Comparison of ENCODE assay signal across 9 mouse cellular contexts in the genomic region with DNA sequence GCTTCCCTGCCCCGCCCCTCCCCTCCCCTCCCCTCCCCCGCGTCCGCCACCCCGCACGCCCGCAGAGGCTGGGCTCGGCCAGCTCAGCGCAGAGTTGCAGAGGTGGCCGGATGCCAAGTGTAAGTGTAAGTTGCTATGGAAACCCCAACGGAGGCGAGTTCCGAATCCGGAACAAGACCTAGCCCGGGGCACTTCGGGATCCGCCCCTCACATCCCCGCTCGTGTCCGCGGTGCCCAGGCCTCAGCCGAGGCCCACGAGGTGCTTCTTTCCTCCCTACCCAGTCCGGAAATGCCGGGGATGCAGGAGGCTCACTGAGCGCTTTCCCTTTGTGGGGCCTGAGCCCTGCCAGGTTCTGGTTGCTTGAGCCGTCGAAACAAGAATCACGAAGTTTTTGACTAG. TPM values are rescaled to one million over a fixed set of nuclear protein-coding genes. Genes with fewer than 3 reads are reported as not detected.
DNase-seq lines count a peak whose midpoint lies in the region; ATAC-seq and TF ChIP-seq lines count a peak whose summit lies in the region.
"Had no signal": no experiment of that assay in that cellular context is flagged by ENCODE, and none has a peak within 500 bp of the region (broad histone marks: within the 10 kb centered on the region; RNA-seq: fewer than 3 reads in every experiment).

No protein-coding gene starts in this region.

- no peak overlapping the region; the same call in 1 of the 2 replicates for H3K27ac ChIP-seq in bone marrow, adult 2 months (ENCODE audit: control insufficient read depth, insufficient read depth, low read depth, low read length, poor library complexity)
- H3K27ac ChIP-seq in forebrain, embryonic 16.5 days (ENCODE audit: low read length) = no peak overlapping the region
- no peak overlapping the region for H3K27ac ChIP-seq in hindbrain, embryonic 11.5 days (ENCODE audit: low read depth, low read length)

- H3K9me3 ChIP-seq in forebrain, embryonic 16.5 days (ENCODE audit: control insufficient read depth, low read length) = no peaks in the 10 kb centered on the region
- H3K9me3 ChIP-seq in hindbrain, embryonic 11.5 days (ENCODE audit: control insufficient read depth, low read length) = no peaks in the 10 kb centered on the region
- H3K9me3 ChIP-seq in megakaryocyte, embryonic 14.5 days = no peaks in the 10 kb centered on the region

- no peaks in the 10 kb centered on the region; the same call in 1 of the 2 replicates for H3K4me1 ChIP-seq in bone marrow, adult 2 months (ENCODE audit: control insufficient read depth, insufficient read depth, low read length)
- H3K4me1 ChIP-seq in forebrain, embryonic 16.5 days (replicated peaks; ENCODE audit: control insufficient read depth, insufficient read depth, low read length) = peaks cover 22% of the 10 kb centered on the region
- peaks cover 8% of the 10 kb centered on the region for H3K4me1 ChIP-seq in hindbrain, embryonic 11.5 days (replicated peaks; ENCODE audit: control insufficient read depth, insufficient read depth, low read length)
- peaks cover 20% of the 10 kb centered on the region for H3K4me1 ChIP-seq in megakaryocyte, embryonic 14.5 days

- H3K4me3 ChIP-seq in bone marrow, adult 2 months (replicated peaks; ENCODE audit: control insufficient read depth, low read depth, low read length) = peak overlapping the region; percentile 28
- peak overlapping the region; percentile 37 for H3K4me3 ChIP-seq in forebrain, embryonic 16.5 days (replicated peaks; ENCODE audit: low read length)
- peak overlapping the region; percentile 30 for H3K4me3 ChIP-seq in hindbrain, embryonic 11.5 days (ENCODE audit: low read depth, low read length)
- peak overlapping the region; percentile 74 for H3K4me3 ChIP-seq in megakaryocyte, embryonic 14.5 days (replicated peaks)

- TF ChIP-seq POLR2A in bone marrow, adult 2 months (IDR thresholded peaks at IDR 0.05; ENCODE audit: borderline replicate concordance, control insufficient read depth, low read depth, low read length) = no peak

- ATAC-seq in forebrain, embryonic 16.5 days = no peak
- peak; percentile 10; the same call in 1 of the 2 replicates for ATAC-seq in hindbrain, embryonic 11.5 days (ENCODE audit: low FRiP score)

- WGBS in bone marrow, adult 2 months = 3% methylated on average over 28 of the region's 29 CpGs
- 3% methylated on average over 25 of the region's 29 CpGs for WGBS in forebrain, embryonic 16.5 days
- WGBS in hindbrain, embryonic 11.5 days = 0% methylated on average over 18 of the region's 29 CpGs

- TF ChIP-seq CTCF in bone marrow, adult 2 months (IDR thresholded peaks at IDR 0.05; ENCODE audit: control insufficient read depth, insufficient read depth, low read length) = no peak

- peak; percentile 41 for DNase-seq in layer of hippocampus, adult 11-12 months (ENCODE audit: low spot score)
- DNase-seq in layer of hippocampus, postnatal 25 days (ENCODE audit: extremely low spot score in 1 of 2, low spot score in 1 of 2) = no peak
- peak; percentile 62 for DNase-seq in hindbrain, embryonic 11.5 days (ENCODE audit: low spot score)
- DNase-seq in left cerebral cortex, postnatal 4 days = peak; percentile 46
- peak; percentile 67 to 69 for DNase-seq in spleen, postnatal 36 days (ENCODE audit: low spot score in 2 of 2)

- H3K27me3 ChIP-seq in forebrain, embryonic 16.5 days (replicated peaks; ENCODE audit: control insufficient read depth, insufficient read depth, low read length) = peaks cover 16% of the 10 kb centered on the region
- H3K27me3 ChIP-seq in hindbrain, embryonic 11.5 days (ENCODE audit: control insufficient read depth, insufficient read depth, low read length) = peaks cover 27% of the 10 kb centered on the region
- peaks cover 31% of the 10 kb centered on the region for H3K27me3 ChIP-seq in megakaryocyte, embryonic 14.5 days (replicated peaks)

- H3K4me2 ChIP-seq in forebrain, embryonic 16.5 days (ENCODE audit: low read length) = peak overlapping the region; percentile 59
- peak overlapping the region; percentile 50 for H3K4me2 ChIP-seq in hindbrain, embryonic 11.5 days (replicated peaks; ENCODE audit: low read depth, low read length)

- H3K9ac ChIP-seq in forebrain, embryonic 16.5 days (replicated peaks; ENCODE audit: low read depth, low read length) = peak overlapping the region; percentile 41
- no peak overlapping the region for H3K9ac ChIP-seq in hindbrain, embryonic 11.5 days (ENCODE audit: low read depth, low read length)

- intact Hi-C loops in left cerebral cortex, postnatal 4 days (cut with DNase I) = no loop called here

- H3K36me3 ChIP-seq in forebrain, embryonic 16.5 days (ENCODE audit: control insufficient read depth, insufficient read depth) = no peaks in the 10 kb centered on the region; the same call in 1 of the 2 replicates
- no peaks in the 10 kb centered on the region; the same call in 1 of the 2 replicates for H3K36me3 ChIP-seq in hindbrain, embryonic 11.5 days (ENCODE audit: control insufficient read depth, insufficient read depth, low read length)
- peaks cover 30% of the 10 kb centered on the region for H3K36me3 ChIP-seq in megakaryocyte, embryonic 14.5 days (replicated peaks; ENCODE audit: low read length)

RNA-seq across cellular contexts. Expression of a gene that starts 4.1 kb away (rescaled TPM):
- total RNA-seq in layer of hippocampus, postnatal 25 days (2021) = 10 to 100 TPM; 51.7 to 53.7 TPM
- polyA plus RNA-seq in bone marrow, adult 2 months (2011; ENCODE audit: insufficient read depth, insufficient read length, low replicate concordance, missing spikeins) = 7.2 and 9.8 TPM in 2 replicates
- polyA plus RNA-seq in forebrain, embryonic 16.5 days (2015; fragmentation: Nextera tagmentation; extraction: Ambion mirVana) = 34.8 and 40.9 TPM in 2 replicates
- 40.6 and 48.8 TPM in 2 replicates for polyA plus RNA-seq in hindbrain, embryonic 11.5 days (2014; fragmentation: Nextera tagmentation; extraction: Ambion mirVana)
- total RNA-seq in left cerebral cortex, postnatal 4 days (2021) = 10 to 100 TPM; 71.1 to 72.8 TPM
- 2.7 and 5.1 TPM in 2 replicates for polyA plus RNA-seq in megakaryocyte, embryonic 14.5 days (2012; ENCODE audit: insufficient read depth, low replicate concordance)

RNA-seq across cellular contexts. Expression of a gene that starts 8.8 kb away (rescaled TPM):
- total RNA-seq in layer of hippocampus, postnatal 25 days (2021) = 100 to 1,000 TPM; 104 to 110 TPM
- 54.6 and 87.4 TPM in 2 replicates for polyA plus RNA-seq in bone marrow, adult 2 months (2011; ENCODE audit: insufficient read depth, insufficient read length, low replicate concordance, missing spikeins)
- 291 TPM in 2 replicates for polyA plus RNA-seq in forebrain, embryonic 16.5 days (2015; fragmentation: Nextera tagmentation; extraction: Ambion mirVana)
- 152 and 161 TPM in 2 replicates for polyA plus RNA-seq in hindbrain, embryonic 11.5 days (2014; fragmentation: Nextera tagmentation; extraction: Ambion mirVana)
- total RNA-seq in left cerebral cortex, postnatal 4 days (2021) = 100 to 1,000 TPM; 135 to 156 TPM
- polyA plus RNA-seq in megakaryocyte, embryonic 14.5 days (2012; ENCODE audit: insufficient read depth, low replicate concordance) = 48.7 and 223 TPM in 2 replicates

RNA-seq across cellular contexts. Expression of a gene that starts 12.9 kb away (rescaled TPM):
- total RNA-seq in layer of hippocampus, postnatal 25 days (2021) = 1 to 10 TPM; 3.8 to 5.5 TPM
- not detected in 2 replicates for polyA plus RNA-seq in bone marrow, adult 2 months (2011; ENCODE audit: insufficient read depth, insufficient read length, low replicate concordance, missing spikeins)
- not detected in 2 replicates for polyA plus RNA-seq in forebrain, embryonic 16.5 days (2015; fragmentation: Nextera tagmentation; extraction: Ambion mirVana)
- polyA plus RNA-seq in hindbrain, embryonic 11.5 days (2014; fragmentation: Nextera tagmentation; extraction: Ambion mirVana) = 0.98 and 1.2 TPM in 2 replicates
- total RNA-seq in left cerebral cortex, postnatal 4 days (2021) = under 1 TPM; 0.22 to 0.64 TPM
- polyA plus RNA-seq in megakaryocyte, embryonic 14.5 days (2012; ENCODE audit: insufficient read depth, low replicate concordance) = not detected in 2 replicates
- total RNA-seq: MEL had no signal

Comparison
In these comparisons a context has a peak if more than half of its experiments do, and no peak if none do; other contexts are left out.
1. DNase-seq: peak in layer of hippocampus, adult 11-12 months (single experiment), hindbrain, embryonic 11.5 days (single experiment), left cerebral cortex, postnatal 4 days (single experiment) and spleen, postnatal 36 days (2 of 2); none in layer of hippocampus, postnatal 25 days (0 of 2).
2. Peak in every context shown above with its lines, with median percentiles within 50 percentile points of each other: H3K4me3 ChIP-seq.